Mouse (Mus musculus): ENCODE results near the gene Ptbp3. TPM values are rescaled to one million over a fixed set of nuclear protein-coding genes. Genes with fewer than 3 reads are reported as not detected.

Gene Ptbp3
- polyA plus RNA-seq, 1 experiment from 2014 or later: 36.3 TPM

DNA sequence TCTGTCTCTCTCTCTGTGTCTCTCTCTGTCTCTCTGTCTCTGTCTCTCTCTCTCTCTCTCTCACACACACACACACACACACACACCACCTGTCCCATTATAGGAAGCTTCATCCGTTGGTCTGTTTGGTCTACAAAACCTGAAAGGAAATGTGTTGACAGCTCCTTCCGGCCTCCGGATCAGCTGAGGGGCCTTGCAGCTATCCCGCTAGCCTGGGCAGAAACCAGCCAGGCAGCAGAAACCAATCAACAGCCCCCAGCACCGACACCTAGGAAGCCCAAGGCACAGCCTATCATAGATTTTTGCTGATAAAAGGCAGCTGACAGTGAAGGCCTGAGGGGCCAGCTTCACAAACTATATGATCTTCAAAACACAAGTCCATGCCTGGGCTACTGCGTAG is 103.6 kb downstream of the Ptbp3 start:
- no peaks in the 10 kb centered on the region for H3K36me3 ChIP-seq (replicated peaks; ENCODE audit: insufficient read depth, low read length)
- H3K9ac ChIP-seq (replicated peaks): no peak overlapping the region
- H3K27me3 ChIP-seq (ENCODE audit: insufficient read depth, low read length): no peaks in the 10 kb centered on the region
- ATAC-seq (peak; percentile 42), DNase-seq (peak; percentile 58)
- H3K4me1 ChIP-seq (ENCODE audit: insufficient read depth): peaks cover 23% of the 10 kb centered on the region
- H3K9me3 ChIP-seq (ENCODE audit: low read length): no peaks in the 10 kb centered on the region
- peak overlapping the region; percentile 80 for H3K27ac ChIP-seq (ENCODE audit: low read depth)
- no peak for TF ChIP-seq CTCF (IDR thresholded peaks at IDR 0.05; ENCODE audit: low read depth)
- TF ChIP-seq EP300 (IDR thresholded peaks at IDR 0.05; ENCODE audit: low read depth): no peak
- no peak overlapping the region for H3K4me3 ChIP-seq (ENCODE audit: low read depth, low read length)
- WGBS (ENCODE audit: insufficient replicate concordance): 37% methylated on average over 6 of the region's 6 CpGs
- no peak overlapping the region for H3K4me2 ChIP-seq (ENCODE audit: low read depth, low read length)

DNA sequence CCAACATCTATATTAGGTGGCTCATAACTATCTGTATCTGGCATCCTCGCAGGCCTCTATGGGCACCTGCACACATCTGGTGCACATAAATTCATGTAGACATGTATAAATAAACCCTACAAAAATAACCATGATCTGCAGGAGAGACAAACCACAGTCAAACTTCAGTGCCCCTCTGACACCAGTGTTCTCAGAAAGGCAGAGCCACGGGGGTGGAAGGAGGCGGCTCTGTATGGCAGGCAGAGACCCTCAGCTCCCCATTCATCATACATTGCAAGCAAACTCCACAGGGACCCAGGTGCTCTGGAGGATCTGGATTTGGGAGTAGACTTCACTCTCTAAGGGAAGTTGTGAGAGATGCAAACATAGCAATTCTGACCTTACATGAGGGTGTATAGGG is 104.2 kb downstream of the Ptbp3 start:
- Histone ChIP-seq H3K4me3 (ENCODE audit: low read depth, low read length) (no peak overlapping the region), H3K27ac (ENCODE audit: low read depth) (peak overlapping the region; percentile 80), H3K9ac (replicated peaks) (no peak overlapping the region), H3K9me3 (ENCODE audit: low read length) (no peaks in the 10 kb centered on the region), H3K36me3 (replicated peaks; ENCODE audit: insufficient read depth, low read length) (no peaks in the 10 kb centered on the region), H3K27me3 (ENCODE audit: insufficient read depth, low read length) (no peaks in the 10 kb centered on the region), H3K4me1 (ENCODE audit: insufficient read depth) (peaks cover 23% of the 10 kb centered on the region), H3K4me2 (ENCODE audit: low read depth, low read length) (peak overlapping the region; percentile 16; the same call in 1 of the 2 replicates)
- no peak for ATAC-seq
- TF ChIP-seq CTCF (IDR thresholded peaks at IDR 0.05; ENCODE audit: low read depth) (no peak), EP300 (IDR thresholded peaks at IDR 0.05; ENCODE audit: low read depth) (no peak)
- WGBS (ENCODE audit: insufficient replicate concordance): 57% methylated on average over 3 of the region's 3 CpGs
- no peak for DNase-seq

DNA sequence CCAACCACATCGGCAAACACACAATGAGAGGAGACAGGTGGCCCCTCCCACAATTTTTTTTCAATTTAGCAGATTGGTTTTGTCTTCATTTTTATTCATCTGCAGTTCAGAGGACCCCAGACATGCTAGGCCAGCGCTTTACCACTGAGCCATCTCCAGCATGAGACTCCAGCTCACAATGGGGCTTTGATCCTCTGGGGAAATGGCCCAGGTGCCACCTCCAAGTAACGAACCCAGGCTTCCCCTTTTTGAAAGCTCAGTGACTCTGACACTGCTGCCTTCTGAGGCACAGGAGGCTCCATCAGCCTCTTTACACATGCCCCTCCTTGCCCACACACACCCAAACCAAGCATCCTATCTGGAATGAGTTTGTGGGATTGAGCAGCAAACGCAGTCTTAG is 105.1 kb downstream of the Ptbp3 start:
- peak overlapping the region; percentile 80 for H3K27ac ChIP-seq (ENCODE audit: low read depth)
- DNase-seq (peak; percentile 41), ATAC-seq (no peak)
- no peak overlapping the region for H3K4me3 ChIP-seq (ENCODE audit: low read depth, low read length)
- no peaks in the 10 kb centered on the region for H3K27me3 ChIP-seq (ENCODE audit: insufficient read depth, low read length)
- no peak overlapping the region for H3K9ac ChIP-seq (replicated peaks)
- H3K36me3 ChIP-seq (replicated peaks; ENCODE audit: insufficient read depth, low read length): no peaks in the 10 kb centered on the region
- H3K9me3 ChIP-seq (ENCODE audit: low read length): no peaks in the 10 kb centered on the region
- H3K4me1 ChIP-seq (ENCODE audit: insufficient read depth): peaks cover 31% of the 10 kb centered on the region
- TF ChIP-seq CTCF (IDR thresholded peaks at IDR 0.05; ENCODE audit: low read depth) (no peak), EP300 (IDR thresholded peaks at IDR 0.05; ENCODE audit: low read depth) (no peak)
- WGBS (ENCODE audit: insufficient replicate concordance): 37% methylated on average over 4 of the region's 4 CpGs
- no peak overlapping the region for H3K4me2 ChIP-seq (ENCODE audit: low read depth, low read length)

DNA sequence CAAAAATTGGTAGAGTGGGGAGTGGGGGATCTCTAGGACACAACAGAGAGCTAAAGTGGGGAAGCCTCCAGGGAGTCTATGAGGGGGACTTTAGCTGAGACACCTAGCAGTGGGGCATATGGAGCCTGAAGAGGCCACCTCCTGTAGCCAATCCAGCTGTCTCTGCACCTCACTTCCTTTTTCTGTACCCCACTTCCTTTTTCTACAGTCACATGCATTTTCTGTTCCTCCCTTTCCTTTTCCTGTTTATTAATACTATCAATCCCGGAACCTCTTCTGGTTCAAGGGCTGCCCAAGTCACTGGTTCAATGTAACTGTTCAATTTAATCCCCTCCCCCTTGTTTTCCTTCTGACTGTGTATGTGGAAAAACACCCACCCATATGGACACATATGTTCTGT is 107.9 kb downstream of the Ptbp3 start:
- Histone ChIP-seq H3K9me3 (ENCODE audit: low read length) (no peaks in the 10 kb centered on the region), H3K27me3 (ENCODE audit: insufficient read depth, low read length) (no peaks in the 10 kb centered on the region), H3K4me2 (ENCODE audit: low read depth, low read length) (no peak overlapping the region), H3K9ac (replicated peaks) (no peak overlapping the region), H3K27ac (ENCODE audit: low read depth) (peak overlapping the region; percentile 97), H3K4me1 (ENCODE audit: insufficient read depth) (peaks cover 50% of the 10 kb centered on the region), H3K4me3 (ENCODE audit: low read depth, low read length) (no peak overlapping the region), H3K36me3 (replicated peaks; ENCODE audit: insufficient read depth, low read length) (0 out of 2 replicates have a peak, but pooled peaks cover under 1% of the 10 kb centered on the region)
- DNase-seq (no peak), ATAC-seq (no peak)
- TF ChIP-seq EP300 (IDR thresholded peaks at IDR 0.05; ENCODE audit: low read depth) (peak; percentile 54; the same call in 1 of the 2 replicates), CTCF (IDR thresholded peaks at IDR 0.05; ENCODE audit: low read depth) (no peak)
- 45% methylated on average over 1 of the region's 1 CpGs for WGBS (ENCODE audit: insufficient replicate concordance)

DNA sequence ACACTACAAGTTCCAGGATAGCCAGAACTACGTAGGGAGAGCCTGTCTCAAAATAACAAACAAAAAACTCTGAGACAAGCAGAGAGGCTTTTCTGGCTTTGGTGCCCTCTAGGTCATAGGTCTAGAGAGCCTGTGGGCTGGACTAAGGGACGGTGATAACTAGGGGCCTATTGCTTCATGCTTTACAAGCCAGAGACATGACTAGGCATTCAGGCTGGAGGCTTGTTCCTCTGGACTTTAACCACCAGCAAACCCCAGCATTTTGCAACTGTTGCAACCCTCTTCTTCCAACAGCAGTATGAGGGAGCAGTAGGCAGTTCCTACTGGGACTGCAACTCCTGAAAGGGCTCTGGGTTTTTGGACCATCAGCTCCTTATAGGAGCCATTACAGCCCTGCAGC is 109.2 kb downstream of the Ptbp3 start:
- Histone ChIP-seq H3K9me3 (ENCODE audit: low read length) (no peaks in the 10 kb centered on the region), H3K27ac (ENCODE audit: low read depth) (peak overlapping the region; percentile 97), H3K4me3 (ENCODE audit: low read depth, low read length) (no peak overlapping the region), H3K4me2 (ENCODE audit: low read depth, low read length) (peak overlapping the region; percentile 95), H3K4me1 (ENCODE audit: insufficient read depth) (peaks cover 57% of the 10 kb centered on the region), H3K27me3 (ENCODE audit: insufficient read depth, low read length) (no peaks in the 10 kb centered on the region), H3K9ac (replicated peaks) (peak overlapping the region; percentile 87; the same call in 1 of the 2 replicates), H3K36me3 (replicated peaks; ENCODE audit: insufficient read depth, low read length) (0 out of 2 replicates have a peak, but pooled peaks cover 4% of the 10 kb centered on the region)
- peak; percentile 89 for ATAC-seq
- DNase-seq: peak; percentile 71
- TF ChIP-seq CTCF (IDR thresholded peaks at IDR 0.05; ENCODE audit: low read depth) (no peak), EP300 (IDR thresholded peaks at IDR 0.05; ENCODE audit: low read depth) (peak; percentile 75)
- WGBS (ENCODE audit: insufficient replicate concordance): 5% methylated on average over 2 of the region's 2 CpGs

DNA sequence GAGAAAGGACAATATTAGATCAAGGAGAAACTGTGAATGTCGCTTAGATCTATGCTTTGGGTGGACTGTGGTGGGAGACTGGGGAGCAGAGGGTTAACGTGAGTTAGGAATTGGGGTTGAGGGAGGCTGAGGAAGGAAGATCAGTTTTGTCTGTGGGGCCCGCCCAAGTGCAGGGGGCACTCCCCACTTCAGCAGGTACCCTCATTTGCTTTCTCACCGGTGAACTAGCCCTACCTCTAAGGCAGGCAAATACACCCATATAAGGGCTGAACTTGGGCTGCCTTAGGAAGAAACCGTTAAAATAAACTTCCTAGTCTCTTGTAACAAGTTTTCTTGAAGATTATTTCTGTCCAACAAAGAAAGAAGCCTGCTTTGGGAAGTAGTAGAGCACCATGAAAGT is 110.1 kb downstream of the Ptbp3 start:
- Histone ChIP-seq H3K9ac (replicated peaks) (peak overlapping the region; percentile 87), H3K36me3 (replicated peaks; ENCODE audit: insufficient read depth, low read length) (0 out of 2 replicates have a peak, but pooled peaks cover 4% of the 10 kb centered on the region), H3K27ac (ENCODE audit: low read depth) (peak overlapping the region; percentile 97), H3K4me2 (ENCODE audit: low read depth, low read length) (peak overlapping the region; percentile 95), H3K9me3 (ENCODE audit: low read length) (no peaks in the 10 kb centered on the region), H3K27me3 (ENCODE audit: insufficient read depth, low read length) (no peaks in the 10 kb centered on the region), H3K4me1 (ENCODE audit: insufficient read depth) (peaks cover 60% of the 10 kb centered on the region), H3K4me3 (ENCODE audit: low read depth, low read length) (peak overlapping the region; percentile 68)
- TF ChIP-seq CTCF (IDR thresholded peaks at IDR 0.05; ENCODE audit: low read depth) (no peak), EP300 (IDR thresholded peaks at IDR 0.05; ENCODE audit: low read depth) (no peak)
- ATAC-seq: no peak
- 4% methylated on average over 5 of the region's 5 CpGs for WGBS (ENCODE audit: insufficient replicate concordance)
- no peak for DNase-seq
